Mouse (Mus musculus) macrophage (primary cell): ENCODE data around the gene Egfl6. TPM values are rescaled to one million over a fixed set of nuclear protein-coding genes. Genes with fewer than 3 reads are reported as not detected.

Experiments
- H3K27ac ChIP-seq: fragments of 350-480 bp; formaldehyde crosslinking; 2 replicates; pipeline ENCODE4 v1.9.0; 2021
- H3K36me3 ChIP-seq: fragments of 350-480 bp; formaldehyde crosslinking; 2 replicates; pipeline ENCODE4 v1.9.0; 2021; ENCODE audit errors: inconsistent target
- H3K4me3 ChIP-seq: fragments of 350-480 bp; formaldehyde crosslinking; 2 replicates; pipeline ENCODE4 v1.9.0; 2021; ENCODE audit errors: inconsistent target
- H3K79me2 ChIP-seq: fragments of 350-480 bp; formaldehyde crosslinking; 2 replicates; pipeline ENCODE4 v1.9.0; 2021; ENCODE audit errors: inconsistent target
- WGBS: methylation state at CpG from one replicate; pipeline ENCODE4 v1.1.7; 2026; ENCODE audit warnings: inconsistent platforms; ENCODE audit not compliant: missing documents; 5-methylcytosine and 5-hydroxymethylcytosine counted together
- polyA plus RNA-seq: library from polyadenylated mRNA; stranded (reverse); fragments of 250-400 nt; gene quantifications from 3 replicates; pipeline ENCODE4 v1.2.4, GENCODE M21; 2018; ENCODE audit warnings: inconsistent platforms
- total RNA-seq, 78 experiments: library from RNA; depleted of rRNA; stranded (reverse); fragments of 250-400 nt; gene quantifications; 1 replicate in 9 of 78; 2 replicates in 24 of 78; 3 replicates in 43 of 78; 4 replicates in 2 of 78; pipeline ENCODE4 v1.2.4; 2018; ENCODE audit warnings: inconsistent platforms in 56 of 78

The Egfl6 gene
- 1 to 10 TPM in 1 of 26 experiments, not detected in 25; 6.0 TPM for total RNA-seq (2018; cell fraction: chromatin; rRNA removed)
- not detected for total RNA-seq (2018; cell fraction: cytosol; rRNA removed)
- total RNA-seq (2018; cell fraction: nucleus; rRNA removed): under 1 TPM in 1 of 26 experiments, not detected in 25; 0.41 TPM
- not detected in 3 replicates for polyA plus RNA-seq

DNA sequence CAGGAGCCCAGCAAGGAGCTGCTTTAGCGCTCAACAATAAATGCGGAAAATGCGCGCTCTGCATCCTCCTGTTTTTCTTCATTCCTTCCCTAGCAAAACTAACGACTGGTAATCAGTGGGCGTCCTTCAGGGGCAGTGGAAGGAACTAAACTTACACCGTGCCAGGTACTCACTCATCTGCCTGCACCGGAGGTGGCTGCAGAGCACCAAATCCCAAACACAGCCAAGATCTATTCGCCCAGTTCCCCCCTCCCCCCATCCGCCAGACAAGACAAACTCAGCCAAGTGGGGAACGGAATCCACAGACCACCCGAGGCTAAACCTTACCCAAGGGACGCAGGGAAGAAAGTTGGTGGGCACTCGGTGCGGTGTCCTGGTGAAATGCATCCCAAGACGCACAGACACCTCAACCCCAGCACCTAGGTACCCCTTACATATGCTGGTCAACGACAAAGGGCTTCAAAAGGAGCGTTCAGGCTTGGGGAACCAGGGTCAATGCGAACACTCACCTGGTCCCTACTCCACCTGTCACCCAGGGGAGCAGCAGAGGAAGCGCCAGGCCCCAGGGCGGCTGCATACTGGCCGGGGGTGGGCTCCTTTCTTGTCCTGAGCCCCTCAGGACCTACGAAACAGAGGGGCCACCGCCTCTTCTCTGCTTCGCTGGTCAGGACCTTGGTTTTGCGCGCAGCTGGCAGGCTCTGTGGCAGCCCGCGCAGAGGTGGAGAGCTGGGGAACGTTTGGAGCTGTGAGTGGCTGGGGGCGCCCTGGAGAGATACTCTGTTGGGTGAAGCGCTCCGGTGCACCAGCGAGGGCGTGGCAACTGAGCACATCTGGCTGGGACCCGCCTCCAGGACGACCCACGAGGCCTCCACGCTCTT, at the start of gene Egfl6:
Egfl6 (minus strand) TSS at position 774 of the 878 bp plus-strand sequence.
- Histone ChIP-seq H3K36me3 (no peaks in the 10 kb centered on the region), H3K79me2 (no peaks in the 10 kb centered on the region), H3K27ac (no peak within 1 kb of the TSS), H3K4me3 (no peak within 1 kb of the TSS)
- 31% methylated on average over 30 of the region's 39 CpGs for WGBS

DNA sequence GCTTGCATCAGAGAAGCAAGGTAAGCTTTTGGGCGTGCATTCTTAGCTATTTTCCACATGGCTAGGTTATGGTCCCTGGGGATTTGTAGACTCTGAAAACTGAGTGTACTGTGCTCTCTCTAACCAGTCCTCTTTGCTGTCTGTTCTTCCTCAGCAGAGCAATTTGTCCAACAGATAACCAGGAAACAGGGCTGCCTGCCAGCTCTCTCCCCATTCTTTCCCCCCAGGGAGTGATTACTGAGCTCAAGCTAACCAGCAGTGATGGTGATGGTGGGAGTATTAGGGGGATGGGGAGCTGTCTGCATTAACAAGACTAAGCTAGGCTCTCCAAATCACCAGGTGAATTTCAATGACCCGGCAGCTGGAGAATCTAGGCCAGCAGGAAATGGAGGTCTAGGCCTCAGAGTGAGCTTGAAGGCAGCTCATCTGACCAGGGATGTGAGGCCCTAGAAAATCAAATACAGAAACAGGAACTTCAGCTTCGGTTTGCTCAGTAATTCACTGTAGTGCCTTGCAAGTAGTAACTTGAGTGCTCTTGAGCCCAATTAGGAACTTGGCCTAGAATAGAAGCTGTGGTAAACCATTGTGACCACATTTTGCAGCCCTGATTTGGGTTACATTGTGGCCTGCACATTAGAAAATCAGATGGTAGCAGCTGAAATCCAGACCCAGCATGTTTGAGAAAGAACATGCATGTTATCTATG, 41.5 kb upstream of the Egfl6 start:
- H3K79me2 ChIP-seq: no peaks in the 10 kb centered on the region
- 42% methylated on average over 3 of the region's 3 CpGs for WGBS
- no peak overlapping the region for H3K4me3 ChIP-seq
- no peaks in the 10 kb centered on the region for H3K36me3 ChIP-seq
- H3K27ac ChIP-seq: no peak overlapping the region

DNA sequence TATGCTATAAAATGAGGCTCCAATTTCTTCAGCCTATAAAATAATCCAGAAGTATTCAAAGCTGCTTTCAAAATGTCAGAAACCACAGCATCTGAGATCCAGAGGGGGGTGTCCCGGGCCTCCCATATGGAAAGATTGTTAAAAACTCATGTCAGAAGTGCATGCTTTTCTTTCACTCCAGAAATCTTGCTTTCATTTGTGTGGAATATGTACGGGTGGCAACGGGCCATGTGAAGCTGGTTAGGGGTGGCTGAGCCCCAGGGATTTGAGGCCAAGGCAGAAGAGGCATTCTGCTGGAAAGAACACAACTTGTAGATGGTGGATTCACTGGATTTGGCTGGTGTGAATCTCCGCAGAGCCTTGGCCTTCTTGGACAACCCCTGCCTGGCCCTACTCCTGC, 40.7 kb upstream of the Egfl6 start:
- Histone ChIP-seq H3K4me3 (no peak overlapping the region), H3K36me3 (no peaks in the 10 kb centered on the region), H3K27ac (no peak overlapping the region), H3K79me2 (no peaks in the 10 kb centered on the region)
- 94% methylated on average over 4 of the region's 4 CpGs for WGBS

DNA sequence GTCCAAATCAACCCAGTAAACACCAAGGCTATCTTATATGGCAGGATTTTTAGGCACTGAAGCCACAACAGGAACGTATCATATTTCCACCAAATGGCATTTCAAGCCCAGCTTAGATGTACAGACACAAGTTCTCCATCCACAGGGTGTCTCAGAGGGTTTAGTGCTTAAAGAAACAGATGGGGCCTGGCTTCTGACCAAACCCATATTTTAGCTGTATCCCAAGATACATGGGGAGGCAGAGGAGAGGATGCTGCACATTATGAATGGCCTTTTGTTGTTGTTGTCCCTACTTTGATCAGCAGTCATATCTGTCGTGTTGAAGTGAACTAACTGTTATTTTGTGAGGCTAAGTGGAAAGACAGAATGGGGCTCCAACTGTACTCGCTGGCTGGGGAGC, 37.7 kb upstream of the Egfl6 start:
- Histone ChIP-seq H3K27ac (no peak overlapping the region), H3K36me3 (no peaks in the 10 kb centered on the region), H3K79me2 (no peaks in the 10 kb centered on the region), H3K4me3 (no peak overlapping the region)
- 87% methylated on average over 3 of the region's 3 CpGs for WGBS

DNA sequence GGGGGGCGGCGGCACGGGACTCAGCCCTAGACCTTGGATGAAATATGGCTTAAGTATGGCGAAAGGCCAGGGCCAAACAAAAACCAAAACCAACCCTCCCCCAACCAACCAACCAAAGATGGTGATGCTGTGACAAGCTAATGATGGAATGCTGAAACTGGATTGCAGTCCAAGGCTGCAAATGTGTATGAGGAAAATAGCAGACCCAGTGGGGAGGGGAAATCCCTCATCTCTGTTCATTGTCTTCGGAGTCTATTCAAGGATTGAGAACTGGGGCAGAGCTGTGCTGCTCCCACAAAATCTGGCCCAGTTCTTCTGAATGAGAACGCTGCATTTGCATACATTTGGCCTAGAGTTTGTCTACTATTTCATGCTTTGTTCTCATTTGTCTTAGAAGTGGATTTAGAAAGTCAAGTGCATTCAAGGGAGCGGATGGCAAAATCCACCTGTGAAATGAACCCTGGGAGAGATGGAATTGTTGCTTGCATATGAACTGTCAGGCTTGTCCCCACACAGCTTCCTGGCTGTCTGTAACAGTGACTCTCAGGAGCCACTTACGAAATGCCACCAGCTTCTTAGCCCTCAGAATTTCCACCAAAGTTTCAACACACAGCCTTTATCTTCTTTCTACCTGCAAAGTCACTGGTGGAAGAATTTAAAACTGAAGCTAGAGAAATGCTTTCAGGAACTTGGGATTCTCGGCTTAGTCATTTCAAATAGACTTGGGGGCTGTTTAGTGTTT, 36.2 kb upstream of the Egfl6 start:
- Histone ChIP-seq H3K4me3 (no peak overlapping the region), H3K36me3 (no peaks in the 10 kb centered on the region), H3K79me2 (no peaks in the 10 kb centered on the region), H3K27ac (no peak overlapping the region)
- 66% methylated on average over 5 of the region's 9 CpGs for WGBS

DNA sequence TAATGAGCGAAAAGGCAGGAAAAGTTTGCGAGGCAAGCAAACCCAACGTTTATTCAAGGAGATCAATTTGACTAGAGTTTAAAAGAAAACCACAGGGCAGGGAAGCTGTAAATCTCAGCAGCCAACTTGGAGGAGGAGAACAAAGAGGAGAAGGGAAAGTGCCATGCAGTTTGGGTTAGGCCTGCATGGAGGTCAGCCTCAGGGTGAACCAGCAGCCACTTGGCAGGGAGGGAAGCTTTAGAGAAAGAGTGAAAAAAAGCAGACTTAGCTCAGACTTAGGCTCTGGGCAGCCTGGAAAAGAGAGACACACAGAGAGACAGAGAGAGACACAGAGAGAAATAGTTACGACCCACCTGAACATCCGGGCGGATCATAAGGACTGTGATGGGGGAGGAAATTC, 35.4 kb upstream of the Egfl6 start:
- WGBS: 61% methylated on average over 6 of the region's 6 CpGs
- no peaks in the 10 kb centered on the region for H3K79me2 ChIP-seq
- H3K27ac ChIP-seq: no peak overlapping the region
- H3K4me3 ChIP-seq: no peak overlapping the region
- H3K36me3 ChIP-seq: no peaks in the 10 kb centered on the region

DNA sequence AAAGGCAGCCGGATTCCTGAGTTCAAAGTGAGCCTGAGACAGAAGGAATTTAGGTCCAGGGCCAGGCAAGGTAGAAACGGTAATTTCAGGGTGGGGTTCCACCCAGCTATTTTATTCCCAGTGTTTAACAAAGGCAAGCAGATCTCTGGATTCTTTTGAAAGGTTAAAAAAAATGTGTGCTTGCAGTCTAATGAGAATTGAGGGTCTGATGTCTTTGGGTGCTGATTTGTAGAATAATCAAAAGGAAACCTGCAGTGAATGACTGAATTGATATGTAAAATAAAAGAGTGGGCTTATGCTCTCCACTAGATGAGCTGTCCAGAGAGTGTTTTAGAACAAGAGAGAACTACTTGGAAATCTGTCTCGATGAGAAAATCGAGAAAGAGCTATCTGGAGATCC, 33.6 kb upstream of the Egfl6 start:
- WGBS: 81% methylated on average over 4 of the region's 4 CpGs
- Histone ChIP-seq H3K36me3 (no peaks in the 10 kb centered on the region), H3K79me2 (no peaks in the 10 kb centered on the region), H3K4me3 (no peak overlapping the region), H3K27ac (no peak overlapping the region)

DNA sequence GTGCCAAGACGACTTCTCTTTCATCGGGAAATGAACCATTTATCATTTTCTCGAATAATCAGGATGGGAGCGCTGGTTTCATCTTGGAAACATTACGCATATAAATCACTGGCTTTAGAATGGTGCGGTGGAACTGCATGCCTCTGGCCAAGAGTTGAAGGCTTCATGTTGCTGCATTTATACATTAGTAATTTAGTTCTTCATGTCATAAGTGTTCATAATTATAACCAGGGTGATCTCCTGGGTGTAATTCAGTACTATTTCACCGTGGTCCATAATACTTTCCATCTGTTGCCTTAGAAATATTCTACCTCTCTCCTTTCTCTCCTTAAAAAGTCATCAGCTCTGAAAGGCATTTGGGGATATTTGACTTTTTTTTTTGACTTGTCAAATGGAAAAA, 29.7 kb upstream of the Egfl6 start:
- WGBS: 75% methylated on average over 7 of the region's 7 CpGs
- no peak overlapping the region for H3K27ac ChIP-seq
- no peak overlapping the region for H3K4me3 ChIP-seq

DNA sequence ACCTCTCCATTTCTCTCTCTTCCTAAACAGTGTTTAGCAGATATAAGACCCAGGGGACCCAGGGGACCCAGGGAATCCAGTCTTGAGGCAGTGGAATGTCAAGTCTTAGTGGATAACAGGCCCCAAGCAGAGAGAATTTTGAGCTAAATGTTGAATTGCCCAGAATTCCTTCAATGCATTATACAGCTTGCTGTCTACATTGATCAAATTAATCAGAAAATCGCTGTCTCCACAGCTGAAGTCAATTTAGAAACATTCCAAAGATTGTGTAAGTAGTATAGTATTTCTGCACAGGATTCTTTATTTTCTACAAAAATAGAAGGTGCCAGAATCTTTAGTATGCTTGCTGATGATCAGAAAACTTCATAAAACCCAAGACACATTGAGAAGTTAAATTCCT, 9.4 kb downstream of the Egfl6 start:
- H3K36me3 ChIP-seq: no peaks in the 10 kb centered on the region
- H3K4me3 ChIP-seq: no peak overlapping the region
- 100% methylated on average over 1 of the region's 1 CpGs for WGBS
- no peak overlapping the region for H3K27ac ChIP-seq
- no peaks in the 10 kb centered on the region for H3K79me2 ChIP-seq

More for the DNA sequence above, 29.7 kb upstream of the Egfl6 start:
- no peaks in the 10 kb centered on the region for H3K79me2 ChIP-seq
- no peaks in the 10 kb centered on the region for H3K36me3 ChIP-seq

DNA sequence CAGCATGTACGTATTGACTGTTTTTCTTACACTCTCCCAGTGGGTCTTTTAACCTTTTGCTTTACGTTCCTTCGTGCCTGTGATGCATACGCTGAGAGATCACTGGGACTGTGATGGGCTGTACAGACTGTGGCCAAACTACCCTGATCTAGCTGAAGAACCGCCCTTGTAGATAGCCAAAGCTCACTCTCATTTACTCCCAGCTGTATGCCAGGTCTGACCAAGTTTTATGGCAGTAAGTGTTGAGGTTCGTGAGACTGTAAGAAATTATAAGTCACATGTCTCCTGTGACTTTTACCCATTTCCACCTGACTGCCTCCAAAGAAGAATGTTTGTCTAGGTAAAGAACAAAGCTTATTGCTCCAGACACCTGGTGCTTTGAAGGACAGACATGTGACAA, 19.5 kb downstream of the Egfl6 start:
- H3K4me3 ChIP-seq: no peak overlapping the region
- no peak overlapping the region for H3K27ac ChIP-seq
- WGBS: 87% methylated on average over 6 of the region's 6 CpGs
- H3K36me3 ChIP-seq: no peaks in the 10 kb centered on the region
- H3K79me2 ChIP-seq: no peaks in the 10 kb centered on the region

DNA sequence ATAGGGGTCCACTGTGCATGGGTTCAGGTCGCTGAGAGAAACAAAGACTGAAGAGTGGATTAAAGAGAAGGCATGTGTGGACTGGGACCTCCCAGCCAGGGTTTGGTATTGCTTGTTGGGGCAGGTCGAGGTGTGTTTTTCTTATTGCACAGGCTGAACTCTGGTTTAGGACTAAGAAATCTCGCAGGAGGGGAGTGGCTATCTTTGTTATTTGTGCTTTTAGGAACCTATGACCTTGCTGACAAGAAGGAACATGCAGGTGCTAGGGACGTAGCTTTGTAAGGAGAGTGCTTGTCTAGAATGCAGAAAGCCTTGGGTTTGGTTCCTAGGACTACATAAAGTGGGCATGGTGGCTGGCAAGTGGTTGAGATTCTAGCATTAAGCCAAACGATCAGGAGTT, 20.1 kb downstream of the Egfl6 start:
- no peak overlapping the region for H3K27ac ChIP-seq
- H3K36me3 ChIP-seq: no peaks in the 10 kb centered on the region
- 72% methylated on average over 5 of the region's 5 CpGs for WGBS
- H3K79me2 ChIP-seq: no peaks in the 10 kb centered on the region
- no peak overlapping the region for H3K4me3 ChIP-seq

DNA sequence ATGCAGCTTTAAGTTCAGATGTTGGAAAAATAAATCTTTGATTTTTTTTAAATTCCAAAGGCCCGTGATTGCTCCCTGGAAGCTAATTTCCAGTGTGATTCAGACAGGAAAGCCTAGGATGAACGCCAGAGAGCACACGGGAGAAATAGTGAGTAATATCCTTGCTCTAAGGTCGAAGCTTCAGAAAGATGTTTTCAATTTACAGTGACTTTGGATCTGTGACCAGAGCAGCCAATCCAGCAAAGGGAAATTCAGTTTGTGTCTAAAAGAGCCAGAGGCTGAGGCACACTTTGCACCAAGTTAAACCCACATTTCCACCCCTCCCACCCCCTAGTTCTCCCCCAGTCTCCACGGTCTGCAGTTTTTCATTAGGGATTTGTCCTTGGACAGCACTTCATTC, 20.6 kb downstream of the Egfl6 start:
- Histone ChIP-seq H3K4me3 (no peak overlapping the region), H3K79me2 (no peaks in the 10 kb centered on the region), H3K36me3 (no peaks in the 10 kb centered on the region), H3K27ac (no peak overlapping the region)
- 87% methylated on average over 5 of the region's 5 CpGs for WGBS

DNA sequence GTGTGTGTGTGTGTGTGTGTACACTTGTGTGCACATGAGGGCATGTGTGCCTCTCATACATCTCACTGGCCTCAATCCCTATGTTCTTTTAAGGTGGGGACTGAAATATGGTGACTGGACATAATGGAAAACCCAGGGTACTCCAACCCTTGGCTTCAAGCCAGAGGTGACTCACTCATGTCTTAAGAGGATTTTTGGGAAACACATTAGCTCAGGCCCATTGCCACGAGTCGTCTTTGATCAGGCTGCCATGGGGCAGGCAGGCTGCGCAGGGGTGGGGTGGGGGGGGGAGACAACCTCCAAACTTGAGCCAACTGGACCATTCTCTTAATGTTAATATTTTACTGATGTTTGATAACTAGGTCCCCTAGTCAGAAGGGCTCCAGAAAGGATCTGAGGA, 26.2 kb downstream of the Egfl6 start:
- Histone ChIP-seq H3K4me3 (no peak overlapping the region), H3K79me2 (no peaks in the 10 kb centered on the region), H3K27ac (no peak overlapping the region), H3K36me3 (no peaks in the 10 kb centered on the region)
- WGBS: 76% methylated on average over 3 of the region's 3 CpGs

DNA sequence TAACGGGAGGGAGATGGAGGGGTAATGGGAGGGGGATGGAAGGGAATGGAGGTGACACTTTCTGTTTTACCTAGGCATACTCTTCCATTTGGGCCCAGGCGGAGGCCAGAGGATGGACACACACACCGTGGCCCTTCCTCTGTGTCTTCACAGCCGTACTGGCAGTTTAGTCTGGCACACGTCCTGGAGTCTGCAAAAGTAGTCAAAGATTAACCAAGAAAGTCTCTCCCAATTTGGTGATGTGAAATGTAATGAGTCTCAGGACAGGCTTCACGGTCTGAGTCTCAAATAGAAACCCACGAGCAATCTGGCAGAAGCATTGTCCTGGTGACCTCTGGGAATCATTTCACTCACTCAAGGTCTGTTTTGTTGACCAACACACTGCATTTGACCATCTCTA, 33.2 kb downstream of the Egfl6 start:
- no peaks in the 10 kb centered on the region for H3K79me2 ChIP-seq
- WGBS: 93% methylated on average over 7 of the region's 7 CpGs

More for the DNA sequence above, 33.2 kb downstream of the Egfl6 start:
- no peak overlapping the region for H3K4me3 ChIP-seq
- H3K27ac ChIP-seq: no peak overlapping the region
- no peaks in the 10 kb centered on the region for H3K36me3 ChIP-seq
